Mouse (Mus musculus) CH12.LX (cell line): ENCODE measurements around the gene Rtkn2. TPM values are rescaled to one million over a fixed set of nuclear protein-coding genes. Genes with fewer than 3 reads are reported as not detected.

Experiments
- DNase-seq: peaks from one replicate; pipeline ENCODE4 v3.0.0-alpha.2; 2013; ENCODE audit errors: extremely low read depth
- H3K27ac ChIP-seq: 2 replicates; pipeline ENCODE4 v1.5.1; 2012; ENCODE audit warnings: low read depth, mild to moderate bottlenecking, control low read depth, moderate library complexity; ENCODE audit not compliant: insufficient read depth
- H3K27me3 ChIP-seq: replicated peaks from 2 replicates; pipeline ENCODE3; 2012; ENCODE audit warnings: inconsistent platforms
- H3K36me3 ChIP-seq, 2 experiments: replicated peaks in 1 of 2; 2 replicates each; pipeline versions ENCODE3 to v1.6.1; 2012; ENCODE audit warnings: inconsistent platforms in 1 of 2, low read length in 1 of 2, mild to moderate bottlenecking in 1 of 2, mixed read lengths in 1 of 2, moderate library complexity in 1 of 2; ENCODE audit not compliant: control insufficient read depth in 1 of 2, insufficient read depth in 1 of 2
- H3K4me1 ChIP-seq, 2 experiments: 2 replicates each; pipeline ENCODE4 v1.6.1; 2012; ENCODE audit warnings: inconsistent platforms in 1 of 2, moderate library complexity in 1 of 2; ENCODE audit not compliant: insufficient read depth in 2 of 2, control insufficient read depth in 1 of 2
- H3K4me2 ChIP-seq: 2 replicates; pipeline ENCODE4 v1.6.1; 2012; ENCODE audit warnings: low read depth, mild to moderate bottlenecking, control low read depth; ENCODE audit not compliant: poor library complexity, insufficient read depth, severe bottlenecking
- H3K4me3 ChIP-seq, 3 experiments: fragments of 150-350 bp in 1 of 3; sonication (generic) in 1 of 3; replicated peaks in 1 of 3; 2 replicates each; pipeline versions ENCODE3 to v1.5.1; 2011 to 2012; ENCODE audit warnings: low read depth in 2 of 3, low read length in 2 of 3, mild to moderate bottlenecking in 2 of 3, moderate library complexity in 2 of 3, control low read depth in 1 of 3, improper control_type of control experiment in 1 of 3, inconsistent platforms in 1 of 3, mixed read lengths in 1 of 3; ENCODE audit not compliant: poor library complexity in 1 of 3
- H3K79me2 ChIP-seq: replicated peaks from 2 replicates; pipeline ENCODE4 v1.6.1; 2012; ENCODE audit warnings: mild to moderate bottlenecking, moderate library complexity; ENCODE audit not compliant: control insufficient read depth, poor library complexity, insufficient read depth, severe bottlenecking; ENCODE audit errors: extremely low read depth
- H3K9ac ChIP-seq: 2 replicates; pipeline ENCODE4 v1.6.1; 2012; ENCODE audit warnings: low read depth, mild to moderate bottlenecking, control low read depth, moderate library complexity; ENCODE audit not compliant: insufficient read depth
- H3K9me3 ChIP-seq: replicated peaks from 2 replicates; pipeline ENCODE3; 2012; ENCODE audit warnings: low read length, inconsistent platforms, mixed read lengths
- BHLHE40 ChIP-seq: IDR thresholded peaks from 2 replicates; pipeline ENCODE4 v1.6.1; 2011; ENCODE audit warnings: mild to moderate bottlenecking, low read depth, low read length, improper control_type of control experiment
- CTCF ChIP-seq, 2 experiments: IDR thresholded peaks in 1 of 2; conservative IDR thresholded peaks in 1 of 2; 2 replicates each; pipeline ENCODE4 v1.5.1; 2011 to 2012; ENCODE audit warnings: low read depth in 2 of 2, low read length in 2 of 2, improper control_type of control experiment in 1 of 2, inconsistent platforms in 1 of 2, mild to moderate bottlenecking in 1 of 2, moderate library complexity in 1 of 2
- E2F4 ChIP-seq: IDR thresholded peaks from 2 replicates; pipeline ENCODE4 v1.6.1; 2011; ENCODE audit warnings: low read depth, low read length, improper control_type of control experiment; ENCODE audit not compliant: insufficient replicate concordance
- ETS1 ChIP-seq: conservative IDR thresholded peaks from 2 replicates; pipeline ENCODE4 v1.6.1; 2012; ENCODE audit warnings: low read depth, mild to moderate bottlenecking, inconsistent platforms, low read length, improper control_type of control experiment, moderate library complexity
- GABPA ChIP-seq: IDR thresholded peaks from 2 replicates; pipeline ENCODE4 v1.6.1; 2012; ENCODE audit warnings: low read depth, low read length, improper control_type of control experiment, inconsistent platforms; ENCODE audit not compliant: insufficient replicate concordance
- HCFC1 ChIP-seq: IDR thresholded peaks from 2 replicates; pipeline ENCODE4 v1.6.1; 2012; ENCODE audit warnings: low read depth, mild to moderate bottlenecking, inconsistent platforms, low read length, improper control_type of control experiment
- JUN ChIP-seq: IDR thresholded peaks from 2 replicates; pipeline ENCODE4 v1.6.1; 2011; ENCODE audit warnings: low read depth, mild to moderate bottlenecking, low read length, improper control_type of control experiment, moderate library complexity; ENCODE audit not compliant: insufficient read depth
- JUND ChIP-seq: conservative IDR thresholded peaks from 2 replicates; pipeline ENCODE4 v1.6.1; 2011; ENCODE audit warnings: low read depth, low read length, improper control_type of control experiment
- MAFK ChIP-seq: IDR thresholded peaks from 2 replicates; pipeline ENCODE4 v1.6.1; 2011; ENCODE audit warnings: low read length, improper control_type of control experiment; ENCODE audit not compliant: insufficient replicate concordance
- MAX ChIP-seq: IDR thresholded peaks from 2 replicates; pipeline ENCODE4 v1.6.1; 2011; ENCODE audit warnings: low read length, improper control_type of control experiment
- MAZ ChIP-seq: IDR thresholded peaks from 2 replicates; pipeline ENCODE4 v1.6.1; 2012; ENCODE audit warnings: low read depth, mild to moderate bottlenecking, inconsistent platforms, low read length, improper control_type of control experiment, moderate library complexity
- NELFE ChIP-seq: IDR thresholded peaks from 2 replicates; pipeline ENCODE4 v1.6.1; 2011; ENCODE audit warnings: low read depth, low read length, improper control_type of control experiment
- NRF1 ChIP-seq: IDR thresholded peaks from 2 replicates; pipeline ENCODE4 v1.6.1; 2014; ENCODE audit warnings: low read depth, mild to moderate bottlenecking, inconsistent platforms, low read length, improper control_type of control experiment, moderate library complexity
- POLR2A ChIP-seq: IDR thresholded peaks from 2 replicates; pipeline ENCODE4 v1.6.1; 2011; ENCODE audit warnings: low read depth, mild to moderate bottlenecking, improper control_type of control experiment, low read length
- POLR2AphosphoS2 ChIP-seq: IDR thresholded peaks from 2 replicates; pipeline ENCODE4 v1.6.1; 2011; ENCODE audit warnings: low read depth, low read length, improper control_type of control experiment
- SIN3A ChIP-seq: IDR thresholded peaks from 2 replicates; pipeline ENCODE4 v1.6.1; 2012; ENCODE audit warnings: low read length, improper control_type of control experiment, inconsistent platforms
- TCF12 ChIP-seq: IDR thresholded peaks from 2 replicates; pipeline ENCODE4 v1.6.1; 2014; ENCODE audit warnings: low read depth, mild to moderate bottlenecking, inconsistent platforms, low read length, improper control_type of control experiment
- UBTF ChIP-seq: IDR thresholded peaks from 2 replicates; pipeline ENCODE4 v1.6.1; 2012; ENCODE audit warnings: low read depth, mild to moderate bottlenecking, inconsistent platforms, low read length, improper control_type of control experiment, moderate library complexity
- USF2 ChIP-seq: conservative IDR thresholded peaks from 2 replicates; pipeline ENCODE4 v1.6.1; 2011; ENCODE audit warnings: low read depth, low read length, improper control_type of control experiment
- ZKSCAN1 ChIP-seq: IDR thresholded peaks from 2 replicates; pipeline ENCODE4 v1.6.1; 2012; ENCODE audit warnings: low read depth, inconsistent platforms, low read length, improper control_type of control experiment, borderline replicate concordance
- ZMIZ1 ChIP-seq: IDR thresholded peaks from 2 replicates; pipeline ENCODE4 v1.6.1; 2012; ENCODE audit warnings: low read depth, mild to moderate bottlenecking, inconsistent platforms, low read length, improper control_type of control experiment
- dilution Hi-C: fragments of 300-500 bp; cut with MboI; formaldehyde crosslinking; loops from 2 replicates; pipeline ENCODE4 v1.14.3; 2020; ENCODE audit warnings: low sequenced_read_pairs; ENCODE audit not compliant: extremely low pct_unique_long_range_greater_than_20kb, extremely low pct_ligation_motif_present
- in situ Hi-C: fragments of 300-500 bp; cut with MboI; formaldehyde crosslinking; loops from 3 replicates; pipeline ENCODE4 v1.14.3; 2019; ENCODE audit warnings: low sequenced_read_pairs, low pct_ligation_motif_present, low pct_unique_long_range_greater_than_20kb, mixed read lengths
- polyA plus RNA-seq: library from polyadenylated mRNA; unstranded; fragments of >175 nt; gene quantifications from 2 replicates; pipeline ENCODE4 v1.2.1, GENCODE M21; 2012; ENCODE audit warnings: low read depth; ENCODE audit not compliant: insufficient read length
- total RNA-seq, 2 experiments: library from RNA; depleted of rRNA; stranded (reverse); fragments of 300-350 nt in 1 of 2; fragments of >200 nt in 1 of 2; gene quantifications; 2 replicates each; pipeline ENCODE4 v1.2.3; 2012 to 2014

Rtkn2 gene
- total and polyA plus RNA-seq, 3 experiments = 0.59 to 0.93 (median 0.59) TPM

GRCm38 (mm10) chr10:68061249-68061615 lies 81.9 kb downstream of the Rtkn2 start:
- Histone ChIP-seq H3K4me1 (peaks cover 2 to 12% of the 10 kb centered on the region in 2 experiments; a peak in 3 of 4 replicates), H3K4me2 (no peak overlapping the region), H3K9ac (no peak overlapping the region), H3K4me3 (no peak overlapping the region), H3K36me3 (no peaks in the 10 kb centered on the region), H3K27ac (no peak overlapping the region), H3K27me3 (no peaks in the 10 kb centered on the region), H3K79me2 (no peaks in the 10 kb centered on the region), H3K9me3 (no peaks in the 10 kb centered on the region)
- no peak for TF ChIP-seq GABPA
- no peak for TF ChIP-seq ETS1
- TF ChIP-seq UBTF = no peak
- no peak for TF ChIP-seq ZKSCAN1
- TF ChIP-seq POLR2A = no peak
- no peak for TF ChIP-seq TCF12
- no peak for TF ChIP-seq NELFE
- TF ChIP-seq E2F4 = no peak
- dilution Hi-C loops (no loop called here), in situ Hi-C loops (no loop called here)
- no peak for DNase-seq

- H3K79me2 ChIP-seq = no peaks in the 10 kb centered on the region
- DNase-seq = no peak
- H3K9ac ChIP-seq = no peak overlapping the region
- dilution Hi-C loops (no loop called here), in situ Hi-C loops (no loop called here)
- H3K36me3 ChIP-seq = no peaks in the 10 kb centered on the region
- no peak overlapping the region for H3K4me2 ChIP-seq
- no peaks in the 10 kb centered on the region for H3K9me3 ChIP-seq
- peaks cover 2 to 12% of the 10 kb centered on the region in 2 experiments; a peak in 3 of 4 replicates for H3K4me1 ChIP-seq
- no peak for TF ChIP-seq JUN
- no peak for TF ChIP-seq MAX
- no peak for TF ChIP-seq POLR2A
- no peak for TF ChIP-seq TCF12
- no peak for TF ChIP-seq UBTF
- TF ChIP-seq BHLHE40 = no peak
- no peak for TF ChIP-seq ETS1
- no peak for TF ChIP-seq NRF1
- TF ChIP-seq SIN3A = no peak
- no peak for TF ChIP-seq POLR2AphosphoS2
- no peak for TF ChIP-seq E2F4
- TF ChIP-seq HCFC1 = no peak
- TF ChIP-seq USF2 = no peak
- no peak for TF ChIP-seq CTCF (conservative IDR thresholded peaks at IDR 0.05 in 1 of 2, IDR thresholded peaks at IDR 0.05 in 1 of 2; ENCODE audit: low read depth in 2 of 2, low read length in 2 of 2)
- no peak for TF ChIP-seq ZMIZ1
- no peak for TF ChIP-seq MAZ
- no peak for TF ChIP-seq NELFE
- TF ChIP-seq MAFK = no peak
- TF ChIP-seq JUND = no peak
- H3K27me3 ChIP-seq = no peaks in the 10 kb centered on the region
- no peak overlapping the region for H3K27ac ChIP-seq
- no peak overlapping the region for H3K4me3 ChIP-seq
These were observed 84.6 kb downstream of the Rtkn2 start for GRCm38 (mm10) chr10:68063806-68064545.
